Comparison of ENCODE assay signal across 12 mouse cellular contexts in the genomic region with DNA sequence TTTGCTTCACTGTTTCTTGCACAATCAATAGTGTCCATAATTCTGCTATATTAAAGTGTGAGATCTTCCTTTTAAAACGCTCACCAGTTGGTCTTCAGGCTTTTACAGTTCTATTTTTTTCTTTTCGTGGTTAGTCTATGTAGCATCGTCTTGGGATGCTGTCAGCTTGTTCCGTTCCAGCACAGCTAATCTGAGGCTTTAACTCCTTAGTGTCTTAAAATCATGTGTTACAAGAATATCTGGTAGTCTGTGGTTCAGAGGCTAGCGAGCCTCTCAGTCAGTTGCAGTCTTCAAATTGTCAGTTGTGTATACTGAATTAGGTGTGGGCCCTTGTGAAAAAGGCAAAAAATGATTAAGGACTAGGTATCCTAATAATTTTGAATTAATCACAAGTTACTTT. TPM values are rescaled to one million over a fixed set of nuclear protein-coding genes. Genes with fewer than 3 reads are reported as not detected.
DNase-seq lines count a peak whose midpoint lies in the region; ATAC-seq and TF ChIP-seq lines count a peak whose summit lies in the region.
"Had no signal": no experiment of that assay in that cellular context is flagged by ENCODE, and none has a peak within 500 bp of the region (broad histone marks: within the 10 kb centered on the region; RNA-seq: fewer than 3 reads in every experiment).

No protein-coding gene starts in this region.

- 50% methylated on average over 5 of the region's 5 CpGs for WGBS in heart, embryonic 10.5 days
- WGBS in hindbrain, postnatal 0 days = 19% methylated on average over 5 of the region's 5 CpGs
- WGBS in liver, embryonic 12.5 days (ENCODE audit: insufficient replicate concordance) = 42% methylated on average over 5 of the region's 5 CpGs

- H3K4me3 ChIP-seq in heart, embryonic 10.5 days = peak overlapping the region; percentile 50
- H3K4me3 ChIP-seq in hindbrain, postnatal 0 days (ENCODE audit: low read length) = peak overlapping the region; percentile 41
- H3K4me3 ChIP-seq in liver, embryonic 12.5 days = no peak overlapping the region
- H3K4me3 ChIP-seq: limb, embryonic 15.5 days had no signal

- H3K9ac ChIP-seq in hindbrain, postnatal 0 days (replicated peaks; ENCODE audit: low read length) = peak overlapping the region; percentile 43
- H3K9ac ChIP-seq in liver, embryonic 12.5 days = no peak overlapping the region
- H3K9ac ChIP-seq: limb, embryonic 15.5 days had no signal

- no peaks in the 10 kb centered on the region for H3K27me3 ChIP-seq in heart, embryonic 10.5 days (ENCODE audit: insufficient read depth, poor library complexity, severe bottlenecking)
- H3K27me3 ChIP-seq in hindbrain, postnatal 0 days (ENCODE audit: insufficient read depth, low read length) = no peaks in the 10 kb centered on the region
- H3K27me3 ChIP-seq in liver, embryonic 12.5 days (replicated peaks) = no peaks in the 10 kb centered on the region
- H3K27me3 ChIP-seq: limb, embryonic 15.5 days had no signal

- no peaks in the 10 kb centered on the region for H3K36me3 ChIP-seq in heart, embryonic 10.5 days
- no peaks in the 10 kb centered on the region for H3K36me3 ChIP-seq in hindbrain, postnatal 0 days (ENCODE audit: insufficient read depth, low read length)
- H3K36me3 ChIP-seq in liver, embryonic 12.5 days = no peaks in the 10 kb centered on the region
- H3K36me3 ChIP-seq: limb, embryonic 15.5 days had no signal

- H3K9me3 ChIP-seq in heart, embryonic 10.5 days = no peaks in the 10 kb centered on the region
- no peaks in the 10 kb centered on the region for H3K9me3 ChIP-seq in hindbrain, postnatal 0 days (ENCODE audit: low read length)
- H3K9me3 ChIP-seq in liver, embryonic 12.5 days (replicated peaks) = no peaks in the 10 kb centered on the region
- H3K9me3 ChIP-seq: limb, embryonic 15.5 days had no signal

- no peak for DNase-seq in heart, embryonic 10.5 days (ENCODE audit: low spot score)
- DNase-seq in heart, postnatal 25 days (ENCODE audit: low spot score) = no peak
- DNase-seq in right cerebral cortex, adult 18-20 months = peak; percentile 27
- DNase-seq in right cerebral cortex, postnatal 14 days = no peak
- DNase-seq in hindbrain, postnatal 0 days (ENCODE audit: low spot score) = peak; percentile 60
- DNase-seq in gastrocnemius, postnatal 25 days = no peak
- DNase-seq: thymus, postnatal 4 days had no signal

- peak overlapping the region; percentile 56 for H3K4me2 ChIP-seq in hindbrain, postnatal 0 days (ENCODE audit: low read depth, low read length)
- no peak overlapping the region for H3K4me2 ChIP-seq in liver, embryonic 12.5 days
- H3K4me2 ChIP-seq: limb, embryonic 15.5 days had no signal

- H3K4me1 ChIP-seq in heart, embryonic 10.5 days = no peaks in the 10 kb centered on the region; the same call in 1 of the 2 replicates
- 0 out of 2 replicates have a peak, but pooled peaks cover 6% of the 10 kb centered on the region for H3K4me1 ChIP-seq in hindbrain, postnatal 0 days (ENCODE audit: insufficient read depth, low read length)
- no peaks in the 10 kb centered on the region for H3K4me1 ChIP-seq in liver, embryonic 12.5 days
- H3K4me1 ChIP-seq: limb, embryonic 15.5 days had no signal

- intact Hi-C loops in heart, postnatal 25 days (cut with DNase I) = no loop called here

- peak overlapping the region; percentile 67; the same call in 1 of the 2 replicates for H3K27ac ChIP-seq in heart, embryonic 10.5 days
- H3K27ac ChIP-seq in hindbrain, postnatal 0 days = peak overlapping the region; percentile 7; the same call in 1 of the 2 replicates
- H3K27ac ChIP-seq in liver, embryonic 12.5 days = no peak overlapping the region
- H3K27ac ChIP-seq: limb, embryonic 15.5 days had no signal

- TF ChIP-seq CTCF in hindbrain, postnatal 0 days (IDR thresholded peaks at IDR 0.05; ENCODE audit: low read depth) = no peak

- no peak; the same call in 1 of the 2 replicates for ATAC-seq in hindbrain, postnatal 0 days
- no peak for ATAC-seq in liver, embryonic 12.5 days
- no peak for ATAC-seq in erythroblast, adult 5-6 weeks (replicated peaks; ENCODE audit: low FRiP score, poor library complexity, severe bottlenecking)
- ATAC-seq: activated CD4-positive, CD25-positive, alpha-beta regulatory T cell, adult 4 months; inflammation-experienced regulatory T-cells, adult 6 months had no signal

RNA-seq across cellular contexts. Expression of gene Gpr22, which starts 1.5 kb away (rescaled TPM):
- 4.9 and 15.2 TPM in 2 replicates for polyA plus RNA-seq in heart, embryonic 10.5 days (2016; fragmentation: Nextera tagmentation; extraction: Ambion mirVana)
- total RNA-seq in heart, postnatal 25 days (2021) = 10 to 100 TPM; 19.5 to 20.5 TPM
- total RNA-seq in hindbrain, postnatal 0 days (2014; rRNA removed) = 19.4 and 24.7 TPM in 2 replicates
- polyA plus RNA-seq in hindbrain, postnatal 0 days (2015; fragmentation: Nextera tagmentation; extraction: Ambion mirVana) = 15.1 and 16.2 TPM in 2 replicates
- total RNA-seq in gastrocnemius, postnatal 25 days (2021) = not detected
- 0.04 and 0.19 TPM in 2 replicates for polyA plus RNA-seq in liver, embryonic 12.5 days (2016; fragmentation: Nextera tagmentation; extraction: Ambion mirVana)
- not detected in 2 replicates for total RNA-seq in erythroblast, adult 5-6 weeks (2015; ENCODE audit: low replicate concordance)
- 0.26 TPM in 1 of 2 replicates, not detected in the other for total RNA-seq in erythroblast, adult 5-6 weeks (2017; ENCODE audit: low replicate concordance)

RNA-seq across cellular contexts. Expression of gene Cog5, which starts 57.6 kb away (rescaled TPM):
- 26.1 and 31.0 TPM in 2 replicates for polyA plus RNA-seq in heart, embryonic 10.5 days (2016; fragmentation: Nextera tagmentation; extraction: Ambion mirVana)
- 10 to 100 TPM; 49.6 to 53.9 TPM for total RNA-seq in heart, postnatal 25 days (2021)
- total RNA-seq in hindbrain, postnatal 0 days (2014; rRNA removed) = 38.3 and 46.9 TPM in 2 replicates
- polyA plus RNA-seq in hindbrain, postnatal 0 days (2015; fragmentation: Nextera tagmentation; extraction: Ambion mirVana) = 17.6 and 18.4 TPM in 2 replicates
- 10 to 100 TPM; 19.4 to 21.2 TPM for total RNA-seq in gastrocnemius, postnatal 25 days (2021)
- polyA plus RNA-seq in liver, embryonic 12.5 days (2016; fragmentation: Nextera tagmentation; extraction: Ambion mirVana) = 12.7 and 13.3 TPM in 2 replicates
- 6.1 and 17.8 TPM in 2 replicates for total RNA-seq in erythroblast, adult 5-6 weeks (2015; ENCODE audit: low replicate concordance)
- 17.7 and 19.9 TPM in 2 replicates for total RNA-seq in erythroblast, adult 5-6 weeks (2017; ENCODE audit: low replicate concordance)

RNA-seq across cellular contexts. Expression of gene Dus4l, which starts 57.6 kb away (rescaled TPM):
- 7.4 and 11.4 TPM in 2 replicates for polyA plus RNA-seq in heart, embryonic 10.5 days (2016; fragmentation: Nextera tagmentation; extraction: Ambion mirVana)
- 1 to 10 TPM; 7.4 to 8.5 TPM for total RNA-seq in heart, postnatal 25 days (2021)
- total RNA-seq in hindbrain, postnatal 0 days (2014; rRNA removed) = 1.4 and 2.2 TPM in 2 replicates
- 7.7 and 8.7 TPM in 2 replicates for polyA plus RNA-seq in hindbrain, postnatal 0 days (2015; fragmentation: Nextera tagmentation; extraction: Ambion mirVana)
- total RNA-seq in gastrocnemius, postnatal 25 days (2021) = 1 to 10 TPM; 3.7 to 5.8 TPM
- polyA plus RNA-seq in liver, embryonic 12.5 days (2016; fragmentation: Nextera tagmentation; extraction: Ambion mirVana) = 6.1 and 6.7 TPM in 2 replicates
- total RNA-seq in erythroblast, adult 5-6 weeks (2015; ENCODE audit: low replicate concordance) = 4.4 and 6.0 TPM in 2 replicates
- total RNA-seq in erythroblast, adult 5-6 weeks (2017; ENCODE audit: low replicate concordance) = 0.60 TPM in 1 of 2 replicates, not detected in the other

Comparison
In these comparisons a context has a peak if more than half of its experiments do, and no peak if none do; other contexts are left out.
1. DNase-seq: peak in right cerebral cortex, adult 18-20 months (single experiment) and hindbrain, postnatal 0 days (single experiment); none in heart, embryonic 10.5 days (single experiment), heart, postnatal 25 days (single experiment), right cerebral cortex, postnatal 14 days (single experiment) and gastrocnemius, postnatal 25 days (single experiment).
2. RNA of gene Gpr22, which starts 1.5 kb away (total RNA-seq): 19.4 to 24.7 TPM in hindbrain, postnatal 0 days and 19.5 to 20.5 TPM in heart, postnatal 25 days; 0.26 TPM in erythroblast, adult 5-6 weeks and not detected in gastrocnemius, postnatal 25 days; every median in the first group is over 10 times any median in the second.